Mouse (Mus musculus): ENCODE data around the gene Ttyh2. TPM values are rescaled to one million over a fixed set of nuclear protein-coding genes. Genes with fewer than 3 reads are reported as not detected.
A peak's percentile ranks its signal among the peaks of the same experiment; 100 is the strongest.

Gene Ttyh2
- polyA plus RNA-seq, 1 experiment: 92.5 TPM

- Histone ChIP-seq H3K4me1 (ENCODE audit: control insufficient read depth, insufficient read depth, low read length) (peaks cover 60% of the 10 kb centered on the region), H3K27ac (ENCODE audit: insufficient read depth, low read length) (no peak overlapping the region), H3K27me3 (ENCODE audit: control insufficient read depth, insufficient read depth, low read length) (no peaks in the 10 kb centered on the region), H3K4me3 (replicated peaks; ENCODE audit: insufficient read depth, low read depth, low read length) (no peak overlapping the region)
- DNase-seq: no peak
- TF ChIP-seq POLR2A (IDR thresholded peaks at IDR 0.05; ENCODE audit: borderline replicate concordance, insufficient read depth, low read length): no peak
- TF ChIP-seq CTCF (IDR thresholded peaks at IDR 0.05; ENCODE audit: borderline replicate concordance, insufficient read depth, low read depth, low read length): no peak
- WGBS: 55% methylated on average over 2 of the region's 3 CpGs
These were observed 13.5 kb downstream of the Ttyh2 start for GRCm38 (mm10) chr11:114688729-114689128.

GRCm38 (mm10) chr11:114690192-114690591 is 15.0 kb downstream of the Ttyh2 start:
- Histone ChIP-seq H3K4me3 (replicated peaks; ENCODE audit: insufficient read depth, low read depth, low read length) (no peak overlapping the region), H3K27me3 (ENCODE audit: control insufficient read depth, insufficient read depth, low read length) (no peaks in the 10 kb centered on the region), H3K27ac (ENCODE audit: insufficient read depth, low read length) (peak overlapping the region; percentile 29), H3K4me1 (ENCODE audit: control insufficient read depth, insufficient read depth, low read length) (peaks cover 48% of the 10 kb centered on the region)
- 51% methylated on average over 15 of the region's 15 CpGs for WGBS
- peak; percentile 59 to 70 for DNase-seq
- TF ChIP-seq CTCF (IDR thresholded peaks at IDR 0.05; ENCODE audit: borderline replicate concordance, insufficient read depth, low read depth, low read length) (no peak), POLR2A (IDR thresholded peaks at IDR 0.05; ENCODE audit: borderline replicate concordance, insufficient read depth, low read length) (no peak)

- no peaks in the 10 kb centered on the region for H3K27me3 ChIP-seq (ENCODE audit: control insufficient read depth, insufficient read depth, low read length)
- peaks cover 36% of the 10 kb centered on the region for H3K4me1 ChIP-seq (ENCODE audit: control insufficient read depth, insufficient read depth, low read length)
- no peak for DNase-seq
- no peak for TF ChIP-seq CTCF (IDR thresholded peaks at IDR 0.05; ENCODE audit: borderline replicate concordance, insufficient read depth, low read depth, low read length)
- no peak for TF ChIP-seq POLR2A (IDR thresholded peaks at IDR 0.05; ENCODE audit: borderline replicate concordance, insufficient read depth, low read length)
- 0 out of 2 replicates have a peak overlapping the region, but pooled peaks have one; percentile 2 for H3K27ac ChIP-seq (ENCODE audit: insufficient read depth, low read length)
- no peak overlapping the region for H3K4me3 ChIP-seq (replicated peaks; ENCODE audit: insufficient read depth, low read depth, low read length)
- 55% methylated on average over 6 of the region's 6 CpGs for WGBS
These were observed 16.4 kb downstream of the Ttyh2 start for GRCm38 (mm10) chr11:114691454-114692182.

GRCm38 (mm10) chr11:114692601-114693000 is 17.4 kb downstream of the Ttyh2 start:
- Histone ChIP-seq H3K27me3 (ENCODE audit: control insufficient read depth, insufficient read depth, low read length) (no peaks in the 10 kb centered on the region), H3K4me1 (ENCODE audit: control insufficient read depth, insufficient read depth, low read length) (peaks cover 29% of the 10 kb centered on the region), H3K27ac (ENCODE audit: insufficient read depth, low read length) (no peak overlapping the region), H3K4me3 (replicated peaks; ENCODE audit: insufficient read depth, low read depth, low read length) (no peak overlapping the region)
- WGBS: 48% methylated on average over 7 of the region's 7 CpGs
- TF ChIP-seq CTCF (IDR thresholded peaks at IDR 0.05; ENCODE audit: borderline replicate concordance, insufficient read depth, low read depth, low read length) (no peak), POLR2A (IDR thresholded peaks at IDR 0.05; ENCODE audit: borderline replicate concordance, insufficient read depth, low read length) (no peak)
- DNase-seq: no peak

- TF ChIP-seq CTCF (IDR thresholded peaks at IDR 0.05; ENCODE audit: borderline replicate concordance, insufficient read depth, low read depth, low read length): no peak
- no peak for TF ChIP-seq POLR2A (IDR thresholded peaks at IDR 0.05; ENCODE audit: borderline replicate concordance, insufficient read depth, low read length)
- DNase-seq: no peak
- no peaks in the 10 kb centered on the region for H3K27me3 ChIP-seq (ENCODE audit: control insufficient read depth, insufficient read depth, low read length)
- H3K4me3 ChIP-seq (replicated peaks; ENCODE audit: insufficient read depth, low read depth, low read length): no peak overlapping the region
- WGBS: 66% methylated on average over 6 of the region's 6 CpGs
- peaks cover 24% of the 10 kb centered on the region for H3K4me1 ChIP-seq (ENCODE audit: control insufficient read depth, insufficient read depth, low read length)
- H3K27ac ChIP-seq (ENCODE audit: insufficient read depth, low read length): no peak overlapping the region
These were observed 18.2 kb downstream of the Ttyh2 start for GRCm38 (mm10) chr11:114693456-114693855.

GRCm38 (mm10) chr11:114694451-114694850 is 19.2 kb downstream of the Ttyh2 start:
- H3K27ac ChIP-seq (ENCODE audit: insufficient read depth, low read length): no peak overlapping the region
- peaks cover 22% of the 10 kb centered on the region for H3K4me1 ChIP-seq (ENCODE audit: control insufficient read depth, insufficient read depth, low read length)
- whole genome bisulfite sequencing: 90% methylated on average over 2 of the region's 2 CpGs
- H3K27me3 ChIP-seq (ENCODE audit: control insufficient read depth, insufficient read depth, low read length): no peaks in the 10 kb centered on the region
- no peak for DNase-seq
- no peak overlapping the region for H3K4me3 ChIP-seq (replicated peaks; ENCODE audit: insufficient read depth, low read depth, low read length)
- TF ChIP-seq CTCF (IDR thresholded peaks at IDR 0.05; ENCODE audit: borderline replicate concordance, insufficient read depth, low read depth, low read length) (no peak), POLR2A (IDR thresholded peaks at IDR 0.05; ENCODE audit: borderline replicate concordance, insufficient read depth, low read length) (no peak)

- Histone ChIP-seq H3K27ac (ENCODE audit: insufficient read depth, low read length) (no peak overlapping the region), H3K27me3 (ENCODE audit: control insufficient read depth, insufficient read depth, low read length) (no peaks in the 10 kb centered on the region), H3K4me3 (replicated peaks; ENCODE audit: insufficient read depth, low read depth, low read length) (no peak overlapping the region), H3K4me1 (ENCODE audit: control insufficient read depth, insufficient read depth, low read length) (peaks cover 23% of the 10 kb centered on the region)
- no peak for DNase-seq
- TF ChIP-seq CTCF (IDR thresholded peaks at IDR 0.05; ENCODE audit: borderline replicate concordance, insufficient read depth, low read depth, low read length) (no peak), POLR2A (IDR thresholded peaks at IDR 0.05; ENCODE audit: borderline replicate concordance, insufficient read depth, low read length) (no peak)
- 88% methylated on average over 7 of the region's 7 CpGs for WGBS
These were observed 23.3 kb downstream of the Ttyh2 start for GRCm38 (mm10) chr11:114698496-114698895.

- no peak for TF ChIP-seq POLR2A (IDR thresholded peaks at IDR 0.05; ENCODE audit: borderline replicate concordance, insufficient read depth, low read length)
- TF ChIP-seq CTCF (IDR thresholded peaks at IDR 0.05; ENCODE audit: borderline replicate concordance, insufficient read depth, low read depth, low read length): no peak
- Histone ChIP-seq H3K27ac (ENCODE audit: insufficient read depth, low read length) (no peak overlapping the region), H3K4me1 (ENCODE audit: control insufficient read depth, insufficient read depth, low read length) (peaks cover 32% of the 10 kb centered on the region), H3K4me3 (replicated peaks; ENCODE audit: insufficient read depth, low read depth, low read length) (no peak overlapping the region), H3K27me3 (ENCODE audit: control insufficient read depth, insufficient read depth, low read length) (no peaks in the 10 kb centered on the region)
- DNase-seq: no peak
- 85% methylated on average over 12 of the region's 12 CpGs for WGBS
These were observed 24.3 kb downstream of the Ttyh2 start for GRCm38 (mm10) chr11:114699511-114699910.

Data from cerebellum, adult 2 months (tissue).